Mouse (Mus musculus) ovary, postnatal 36 days (tissue): Measurements from ENCODE around the gene Ifna13.

Experiments
- DNase-seq: peaks from one replicate; pipeline ENCODE4 v3.0.0; 2022; ENCODE audit warnings: low spot score, mixed read lengths

Ifna13 gene

GRCm38 (mm10) chr4:88644359-88644758 lies at the start of gene Ifna13:
Gene Ifna13, minus strand, starts transcription at chr4:88644459.
- DNase-seq: no peak

- no peak for DNase-seq
Observed at GRCm38 (mm10) chr4:88693392-88693791, 49.1 kb upstream of the Ifna13 start.

- no peak for DNase-seq
Observed at GRCm38 (mm10) chr4:88692537-88692936, 48.3 kb upstream of the Ifna13 start.

- DNase-seq: no peak
Observed at GRCm38 (mm10) chr4:88691259-88691658, 47.0 kb upstream of the Ifna13 start, which contains the start of gene Ifnab. Gene Ifnab, minus strand, starts transcription at chr4:88691359.

GRCm38 (mm10) chr4:88683812-88684211 lies 39.6 kb upstream of the Ifna13 start, which contains the start of gene Ifna2:
Gene Ifna2, minus strand, starts transcription at chr4:88683912.
- no peak for DNase-seq

GRCm38 (mm10) chr4:88681353-88681752 lies 37.1 kb upstream of the Ifna13 start:
- no peak for DNase-seq

GRCm38 (mm10) chr4:88680362-88680761 lies 36.1 kb upstream of the Ifna13 start:
- no peak for DNase-seq

- DNase-seq: no peak
Observed at GRCm38 (mm10) chr4:88676824-88677223, 32.6 kb upstream of the Ifna13 start, which contains the start of gene Ifna16. Gene Ifna16, minus strand, starts transcription at chr4:88676924.

GRCm38 (mm10) chr4:88655461-88655860 lies 11.2 kb upstream of the Ifna13 start:
- no peak for DNase-seq

- DNase-seq: no peak
Observed at GRCm38 (mm10) chr4:88653644-88654043, 9.4 kb upstream of the Ifna13 start.

GRCm38 (mm10) chr4:88642526-88642925 lies 1.7 kb downstream of the Ifna13 start:
- DNase-seq: no peak

GRCm38 (mm10) chr4:88641077-88641831 lies 3.0 kb downstream of the Ifna13 start:
- DNase-seq: peak; percentile 87

GRCm38 (mm10) chr4:88640704-88641076 lies 3.6 kb downstream of the Ifna13 start:
- no peak for DNase-seq

GRCm38 (mm10) chr4:88634311-88634710 lies 9.9 kb downstream of the Ifna13 start, which contains the start of gene C87499:
Gene C87499, minus strand, starts transcription at chr4:88634411.
- no peak for DNase-seq

GRCm38 (mm10) chr4:88603276-88603675 lies 41.0 kb downstream of the Ifna13 start, which contains the start of gene Ifna12:
Gene Ifna12, minus strand, starts transcription at chr4:88603376.
- DNase-seq: no peak
